Mouse (Mus musculus) splenic B cell, adult 2 months (primary cell): ENCODE results near the gene Gm20878.
"Not testable (repeated sequence)": the region's sequence is repeated elsewhere in the genome, so short reads cannot be mapped to it uniquely, and the experiment has no call there.

Experiments used
- DNase-seq: peaks from one replicate; pipeline ENCODE4 v3.0.0-alpha.2; 2011; ENCODE audit warnings: low read depth, low spot score
- H3K27me3 ChIP-seq: 2 replicates; pipeline ENCODE4 v1.6.1; 2012; ENCODE audit warnings: mild to moderate bottlenecking, low read length, moderate library complexity, mixed read lengths; ENCODE audit not compliant: control insufficient read depth, poor library complexity, insufficient read depth, severe bottlenecking
- H3K36me3 ChIP-seq: 2 replicates; pipeline ENCODE4 v1.6.1; 2012; ENCODE audit warnings: mild to moderate bottlenecking, low read length, moderate library complexity, mixed read lengths; ENCODE audit not compliant: control insufficient read depth, poor library complexity, insufficient read depth, severe bottlenecking

Gene Gm20878

GRCm38 (mm10) chr4:41941272-41941671 lies at the start of gene Gm20878:
Gm20878 (plus strand) TSS chr4:41941572.
- not testable (repeated sequence) for H3K27me3 ChIP-seq, DNase-seq, H3K36me3 ChIP-seq

GRCm38 (mm10) chr4:41903310-41903709 lies 38.1 kb upstream of the Gm20878 start, which contains the start of gene Gm21541:
Gm21541 (plus strand) TSS chr4:41903610.
- H3K36me3 ChIP-seq, DNase-seq, H3K27me3 ChIP-seq: not testable (repeated sequence)

GRCm38 (mm10) chr4:41965758-41966157 lies 24.4 kb downstream of the Gm20878 start, which contains the start of gene Fam205a4:
Fam205a4 (plus strand) TSS chr4:41966058.
- not testable (repeated sequence) for H3K27me3 ChIP-seq, DNase-seq, H3K36me3 ChIP-seq
